Comparison of ENCODE assay signal across 14 mouse cellular contexts in the genomic region with DNA sequence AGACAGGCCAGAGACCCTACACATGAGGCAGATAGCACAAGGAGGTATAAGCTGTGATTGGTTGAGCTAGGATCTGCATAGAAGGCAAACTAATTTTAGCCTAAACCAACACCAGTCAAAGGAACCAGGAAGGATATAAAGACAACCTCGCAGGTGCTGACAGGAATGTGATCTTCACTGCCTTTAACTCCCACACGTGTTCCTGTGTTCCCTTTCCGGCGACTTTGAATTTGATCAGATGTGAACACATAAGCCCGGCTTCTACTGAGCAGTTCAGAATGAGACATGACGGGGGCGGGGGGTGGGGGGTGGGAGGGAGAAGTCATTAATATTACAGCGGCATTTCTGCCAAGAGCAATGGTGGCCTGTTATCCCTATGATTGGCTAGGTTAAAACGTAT.
A peak's percentile ranks its signal among the peaks of the same experiment; 100 is the strongest.
DNase-seq lines count a peak whose midpoint lies in the region; ATAC-seq lines count a peak whose summit lies in the region.
"Had no signal": no experiment of that assay in that cellular context is flagged by ENCODE, and none has a peak within 500 bp of the region (broad histone marks: within the 10 kb centered on the region; RNA-seq: fewer than 3 reads in every experiment).

No protein-coding gene starts in this region.

- no peak overlapping the region for H3K9ac ChIP-seq in forebrain, embryonic 11.5 days (ENCODE audit: low read length)
- H3K9ac ChIP-seq in hindbrain, embryonic 11.5 days (ENCODE audit: low read depth, low read length), result no peak overlapping the region
- H3K9ac ChIP-seq in hindbrain, embryonic 16.5 days (ENCODE audit: low read depth, low read length), result no peak overlapping the region
- H3K9ac ChIP-seq in midbrain, embryonic 15.5 days, result no peak overlapping the region
- H3K9ac ChIP-seq in midbrain, embryonic 16.5 days (ENCODE audit: low read depth, low read length), result no peak overlapping the region
- no peak overlapping the region for H3K9ac ChIP-seq in hindbrain, embryonic 15.5 days
- H3K9ac ChIP-seq: liver, embryonic 13.5 days had no signal

- no peaks in the 10 kb centered on the region for H3K36me3 ChIP-seq in forebrain, embryonic 11.5 days (ENCODE audit: control insufficient read depth, insufficient read depth, low read length)
- H3K36me3 ChIP-seq in forebrain, embryonic 10.5 days (replicated peaks), result no peaks in the 10 kb centered on the region
- H3K36me3 ChIP-seq in hindbrain, embryonic 11.5 days (ENCODE audit: control insufficient read depth, insufficient read depth, low read length), result no peaks in the 10 kb centered on the region
- no peaks in the 10 kb centered on the region for H3K36me3 ChIP-seq in hindbrain, embryonic 16.5 days (ENCODE audit: control insufficient read depth, insufficient read depth, low read length)
- no peaks in the 10 kb centered on the region for H3K36me3 ChIP-seq in midbrain, embryonic 15.5 days (replicated peaks)
- H3K36me3 ChIP-seq in midbrain, embryonic 16.5 days (ENCODE audit: control insufficient read depth, insufficient read depth, low read length), result no peaks in the 10 kb centered on the region
- no peaks in the 10 kb centered on the region for H3K36me3 ChIP-seq in hindbrain, embryonic 15.5 days
- H3K36me3 ChIP-seq: liver, embryonic 13.5 days had no signal

- H3K9me3 ChIP-seq in forebrain, embryonic 11.5 days (ENCODE audit: control insufficient read depth, low read length), result no peaks in the 10 kb centered on the region
- no peaks in the 10 kb centered on the region for H3K9me3 ChIP-seq in forebrain, embryonic 10.5 days
- no peaks in the 10 kb centered on the region for H3K9me3 ChIP-seq in hindbrain, embryonic 11.5 days (ENCODE audit: control insufficient read depth, low read length)
- no peaks in the 10 kb centered on the region for H3K9me3 ChIP-seq in hindbrain, embryonic 16.5 days (ENCODE audit: control insufficient read depth, low read length)
- no peaks in the 10 kb centered on the region for H3K9me3 ChIP-seq in midbrain, embryonic 15.5 days
- H3K9me3 ChIP-seq in midbrain, embryonic 16.5 days (replicated peaks; ENCODE audit: control insufficient read depth, low read length, poor library complexity, severe bottlenecking), result no peaks in the 10 kb centered on the region
- H3K9me3 ChIP-seq in hindbrain, embryonic 15.5 days, result no peaks in the 10 kb centered on the region
- H3K9me3 ChIP-seq: liver, embryonic 13.5 days had no signal

- DNase-seq in forebrain, embryonic 11.5 days (ENCODE audit: low spot score), result no peak
- DNase-seq in forebrain, embryonic 10.5 days (ENCODE audit: extremely low spot score, low spot score), result no peak
- no peak for DNase-seq in hindbrain, embryonic 11.5 days (ENCODE audit: low spot score)
- no peak for DNase-seq in thymus, postnatal 36 days
- DNase-seq: adrenal gland, adult 2 months; liver, embryonic 13.5 days; lung, postnatal 36 days; midbrain, embryonic 14.5 days; right cerebral cortex, postnatal 25 days had no signal

- H3K4me1 ChIP-seq in forebrain, embryonic 11.5 days (replicated peaks; ENCODE audit: control insufficient read depth, insufficient read depth, low read length), result no peaks in the 10 kb centered on the region
- peaks cover 33% of the 10 kb centered on the region for H3K4me1 ChIP-seq in forebrain, embryonic 10.5 days
- H3K4me1 ChIP-seq in hindbrain, embryonic 11.5 days (replicated peaks; ENCODE audit: control insufficient read depth, insufficient read depth, low read length), result no peaks in the 10 kb centered on the region; the same call in 1 of the 2 replicates
- H3K4me1 ChIP-seq in hindbrain, embryonic 16.5 days (ENCODE audit: control insufficient read depth, insufficient read depth, low read depth, low read length), result peaks cover 8% of the 10 kb centered on the region; the same call in 1 of the 2 replicates
- H3K4me1 ChIP-seq in midbrain, embryonic 15.5 days, result peaks cover 12% of the 10 kb centered on the region
- H3K4me1 ChIP-seq in midbrain, embryonic 16.5 days (ENCODE audit: control insufficient read depth, insufficient read depth, low read length), result peaks cover 2% of the 10 kb centered on the region; the same call in 1 of the 2 replicates
- peaks cover 16% of the 10 kb centered on the region for H3K4me1 ChIP-seq in hindbrain, embryonic 15.5 days (replicated peaks)
- H3K4me1 ChIP-seq: liver, embryonic 13.5 days had no signal

- no peak overlapping the region for H3K4me3 ChIP-seq in forebrain, embryonic 11.5 days (ENCODE audit: low read depth, low read length)
- H3K4me3 ChIP-seq in forebrain, embryonic 10.5 days, result no peak overlapping the region
- no peak overlapping the region for H3K4me3 ChIP-seq in hindbrain, embryonic 11.5 days (ENCODE audit: low read depth, low read length)
- no peak overlapping the region for H3K4me3 ChIP-seq in hindbrain, embryonic 16.5 days (ENCODE audit: low read length)
- H3K4me3 ChIP-seq in midbrain, embryonic 15.5 days, result no peak overlapping the region
- H3K4me3 ChIP-seq in midbrain, embryonic 16.5 days (ENCODE audit: low read depth, low read length), result no peak overlapping the region
- no peak overlapping the region for H3K4me3 ChIP-seq in hindbrain, embryonic 15.5 days
- H3K4me3 ChIP-seq: liver, embryonic 13.5 days had no signal

- 80% methylated on average over 9 of the region's 9 CpGs for WGBS in forebrain, embryonic 11.5 days
- WGBS in forebrain, embryonic 10.5 days, result 82% methylated on average over 9 of the region's 9 CpGs
- 77% methylated on average over 9 of the region's 9 CpGs for WGBS in hindbrain, embryonic 11.5 days
- 56% methylated on average over 9 of the region's 9 CpGs for WGBS in hindbrain, embryonic 16.5 days
- 54% methylated on average over 9 of the region's 9 CpGs for WGBS in midbrain, embryonic 15.5 days
- WGBS in midbrain, embryonic 16.5 days, result 68% methylated on average over 9 of the region's 9 CpGs
- WGBS in hindbrain, embryonic 15.5 days, result 68% methylated on average over 9 of the region's 9 CpGs

- peak; percentile 12; the same call in 1 of the 2 replicates for ATAC-seq in forebrain, embryonic 11.5 days (replicated peaks; ENCODE audit: low FRiP score)
- ATAC-seq in hindbrain, embryonic 11.5 days (ENCODE audit: low FRiP score), result peak; percentile 40
- ATAC-seq in hindbrain, embryonic 16.5 days, result no peak; the same call in 1 of the 2 replicates
- peak; percentile 66; the same call in 1 of the 2 replicates for ATAC-seq in midbrain, embryonic 15.5 days (replicated peaks)
- no peak for ATAC-seq in midbrain, embryonic 16.5 days
- ATAC-seq in hindbrain, embryonic 15.5 days (ENCODE audit: low FRiP score, low read depth), result peak; percentile 27; the same call in 1 of the 2 replicates
- ATAC-seq: inflammation-experienced regulatory T-cells, adult 6 months had no signal

- H3K27me3 ChIP-seq in forebrain, embryonic 11.5 days (ENCODE audit: control insufficient read depth, insufficient read depth, low read length), result no peaks in the 10 kb centered on the region
- no peaks in the 10 kb centered on the region for H3K27me3 ChIP-seq in forebrain, embryonic 10.5 days (ENCODE audit: poor library complexity, severe bottlenecking)
- no peaks in the 10 kb centered on the region for H3K27me3 ChIP-seq in hindbrain, embryonic 11.5 days (ENCODE audit: control insufficient read depth, insufficient read depth, low read length)
- H3K27me3 ChIP-seq in hindbrain, embryonic 16.5 days (replicated peaks; ENCODE audit: control insufficient read depth, insufficient read depth, low read length), result no peaks in the 10 kb centered on the region
- H3K27me3 ChIP-seq in midbrain, embryonic 15.5 days (replicated peaks), result no peaks in the 10 kb centered on the region
- H3K27me3 ChIP-seq in midbrain, embryonic 16.5 days (ENCODE audit: control insufficient read depth, insufficient read depth, low read depth, low read length), result no peaks in the 10 kb centered on the region
- H3K27me3 ChIP-seq in hindbrain, embryonic 15.5 days, result no peaks in the 10 kb centered on the region
- H3K27me3 ChIP-seq: liver, embryonic 13.5 days had no signal

- H3K4me2 ChIP-seq in forebrain, embryonic 11.5 days (ENCODE audit: low read depth, low read length, severe bottlenecking), result no peak overlapping the region
- H3K4me2 ChIP-seq in hindbrain, embryonic 11.5 days (replicated peaks; ENCODE audit: low read depth, low read length), result no peak overlapping the region
- H3K4me2 ChIP-seq in hindbrain, embryonic 16.5 days (ENCODE audit: low read length), result no peak overlapping the region
- no peak overlapping the region for H3K4me2 ChIP-seq in midbrain, embryonic 15.5 days
- no peak overlapping the region for H3K4me2 ChIP-seq in midbrain, embryonic 16.5 days (ENCODE audit: low read length)
- H3K4me2 ChIP-seq in hindbrain, embryonic 15.5 days, result no peak overlapping the region
- H3K4me2 ChIP-seq: liver, embryonic 13.5 days had no signal

- no peak overlapping the region for H3K27ac ChIP-seq in forebrain, embryonic 11.5 days (ENCODE audit: low read depth, low read length)
- no peak overlapping the region for H3K27ac ChIP-seq in forebrain, embryonic 10.5 days
- H3K27ac ChIP-seq in hindbrain, embryonic 11.5 days (ENCODE audit: low read depth, low read length), result no peak overlapping the region
- H3K27ac ChIP-seq in hindbrain, embryonic 16.5 days (ENCODE audit: low read depth, low read length), result no peak overlapping the region
- H3K27ac ChIP-seq in midbrain, embryonic 15.5 days, result no peak overlapping the region
- H3K27ac ChIP-seq in midbrain, embryonic 16.5 days (ENCODE audit: low read length), result no peak overlapping the region
- 0 out of 2 replicates have a peak overlapping the region, but pooled peaks have one; percentile 54 for H3K27ac ChIP-seq in hindbrain, embryonic 15.5 days (replicated peaks)
- H3K27ac ChIP-seq: liver, embryonic 13.5 days had no signal

Comparison
In these comparisons a context has a peak if more than half of its experiments do, and no peak if none do; other contexts are left out.
1. ATAC-seq: peak in forebrain, embryonic 11.5 days (single experiment), hindbrain, embryonic 11.5 days (single experiment), midbrain, embryonic 15.5 days (single experiment) and hindbrain, embryonic 15.5 days (single experiment); none in hindbrain, embryonic 16.5 days (single experiment) and midbrain, embryonic 16.5 days (single experiment).